Mouse (Mus musculus): ENCODE measurements around the gene Ncapd3. TPM values are rescaled to one million over a fixed set of nuclear protein-coding genes. Genes with fewer than 3 reads are reported as not detected.

Gene Ncapd3
- total and polyA plus RNA-seq, 3 experiments, result 29.9 to 39.2 (median 33.7) TPM

GRCm38 (mm10) chr9:27005231-27005630 is 24.7 kb upstream of the Ncapd3 start:
- Histone ChIP-seq H3K4me3 (replicated peaks in 1 of 3; ENCODE audit: low read depth in 2 of 3, low read length in 2 of 3, poor library complexity in 1 of 3) (no peak overlapping the region), H3K9me3 (replicated peaks; ENCODE audit: low read length) (no peaks in the 10 kb centered on the region), H3K27me3 (replicated peaks) (no peaks in the 10 kb centered on the region), H3K79me2 (replicated peaks; ENCODE audit: control insufficient read depth, extremely low read depth, insufficient read depth, poor library complexity, severe bottlenecking) (peaks cover 17% of the 10 kb centered on the region), H3K4me1 (ENCODE audit: control insufficient read depth in 1 of 2, insufficient read depth in 2 of 2) (peaks cover 0 to 15% of the 10 kb centered on the region in 2 experiments; a peak in 2 of 4 replicates), H3K9ac (ENCODE audit: insufficient read depth, low read depth) (no peak overlapping the region), H3K36me3 (replicated peaks in 1 of 2; ENCODE audit: control insufficient read depth in 1 of 2, insufficient read depth in 1 of 2, low read length in 1 of 2) (peaks cover 64 to 83% of the 10 kb centered on the region in 2 experiments), H3K27ac (ENCODE audit: insufficient read depth, low read depth) (no peak overlapping the region), H3K4me2 (ENCODE audit: insufficient read depth, low read depth, poor library complexity, severe bottlenecking) (no peak overlapping the region)
- in situ Hi-C loops (cut with MboI; ENCODE audit: low pct_ligation_motif_present, low pct_unique_long_range_greater_than_20kb, low sequenced_read_pairs) (no loop called here), dilution Hi-C loops (cut with MboI; ENCODE audit: extremely low pct_ligation_motif_present, extremely low pct_unique_long_range_greater_than_20kb, low sequenced_read_pairs) (no loop called here)
- DNase-seq (ENCODE audit: extremely low read depth), result no peak
- no peak for TF ChIP-seq HCFC1 (IDR thresholded peaks at IDR 0.05; ENCODE audit: low read depth, low read length)
- TF ChIP-seq ZKSCAN1 (IDR thresholded peaks at IDR 0.05; ENCODE audit: borderline replicate concordance, low read depth, low read length), result no peak
- no peak for TF ChIP-seq NELFE (IDR thresholded peaks at IDR 0.05; ENCODE audit: low read depth, low read length)
- no peak for TF ChIP-seq ETS1 (conservative IDR thresholded peaks at IDR 0.05; ENCODE audit: low read depth, low read length)
- TF ChIP-seq NRF1 (IDR thresholded peaks at IDR 0.05; ENCODE audit: low read depth, low read length), result no peak
- TF ChIP-seq SIN3A (IDR thresholded peaks at IDR 0.05; ENCODE audit: low read length), result no peak
- TF ChIP-seq USF2 (conservative IDR thresholded peaks at IDR 0.05; ENCODE audit: low read depth, low read length), result no peak
- TF ChIP-seq TBP (conservative IDR thresholded peaks at IDR 0.05; ENCODE audit: low read depth, low read length), result no peak
- TF ChIP-seq USF1 (IDR thresholded peaks at IDR 0.05; ENCODE audit: low read depth, low read length), result no peak
- TF ChIP-seq POLR2A (IDR thresholded peaks at IDR 0.05; ENCODE audit: low read depth, low read length), result no peak
- no peak for TF ChIP-seq ELF1 (IDR thresholded peaks at IDR 0.05; ENCODE audit: low read depth, low read length)
- no peak for TF ChIP-seq ZNF384 (IDR thresholded peaks at IDR 0.05; ENCODE audit: low read depth, low read length)
- no peak for TF ChIP-seq MAFK (IDR thresholded peaks at IDR 0.05; ENCODE audit: insufficient replicate concordance, low read length)
- TF ChIP-seq MAX (IDR thresholded peaks at IDR 0.05; ENCODE audit: low read length), result no peak
- no peak for TF ChIP-seq MYC (IDR thresholded peaks at IDR 0.05; ENCODE audit: low read depth, low read length)
- TF ChIP-seq CHD1 (IDR thresholded peaks at IDR 0.05; ENCODE audit: low read depth, low read length), result no peak
- TF ChIP-seq GABPA (IDR thresholded peaks at IDR 0.05; ENCODE audit: insufficient replicate concordance, low read depth, low read length), result no peak

DNA sequence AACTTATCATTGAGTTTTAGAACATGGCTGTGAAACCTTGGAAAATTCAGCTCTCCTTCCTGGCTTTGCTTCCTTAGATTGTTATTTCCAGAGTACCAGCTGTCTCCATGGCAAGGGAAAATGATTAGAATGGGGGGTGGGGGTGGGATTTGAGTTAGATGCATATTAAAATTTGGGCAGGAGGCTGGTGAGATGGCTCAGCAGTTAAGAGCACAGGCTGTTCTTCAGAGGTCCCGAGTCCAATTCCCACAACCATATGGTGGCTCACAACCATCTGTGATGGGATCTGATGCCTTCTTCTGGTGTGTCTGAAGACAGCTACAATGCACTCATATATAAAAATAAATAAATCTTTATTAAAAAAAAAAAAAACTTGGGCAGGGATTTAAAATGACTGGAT is 24.0 kb upstream of the Ncapd3 start:
- Histone ChIP-seq H3K27me3 (replicated peaks) (no peaks in the 10 kb centered on the region), H3K9ac (ENCODE audit: insufficient read depth, low read depth) (no peak overlapping the region), H3K4me3 (replicated peaks in 1 of 3; ENCODE audit: low read depth in 2 of 3, low read length in 2 of 3, poor library complexity in 1 of 3) (no peak overlapping the region), H3K4me2 (ENCODE audit: insufficient read depth, low read depth, poor library complexity, severe bottlenecking) (no peak overlapping the region), H3K9me3 (replicated peaks; ENCODE audit: low read length) (no peaks in the 10 kb centered on the region), H3K79me2 (replicated peaks; ENCODE audit: control insufficient read depth, extremely low read depth, insufficient read depth, poor library complexity, severe bottlenecking) (peaks cover 10% of the 10 kb centered on the region), H3K27ac (ENCODE audit: insufficient read depth, low read depth) (no peak overlapping the region), H3K36me3 (replicated peaks in 1 of 2; ENCODE audit: control insufficient read depth in 1 of 2, insufficient read depth in 1 of 2, low read length in 1 of 2) (peaks cover 68 to 87% of the 10 kb centered on the region in 2 experiments), H3K4me1 (ENCODE audit: control insufficient read depth in 1 of 2, insufficient read depth in 2 of 2) (peaks cover 0 to 10% of the 10 kb centered on the region in 2 experiments; a peak in 2 of 4 replicates)
- dilution Hi-C loops (cut with MboI; ENCODE audit: extremely low pct_ligation_motif_present, extremely low pct_unique_long_range_greater_than_20kb, low sequenced_read_pairs), result no loop called here
- no peak for TF ChIP-seq KAT2A (IDR thresholded peaks at IDR 0.05; ENCODE audit: insufficient replicate concordance, low read length)
- no peak for TF ChIP-seq MAX (IDR thresholded peaks at IDR 0.05; ENCODE audit: low read length)
- no peak for TF ChIP-seq MAFK (IDR thresholded peaks at IDR 0.05; ENCODE audit: insufficient replicate concordance, low read length)
- no peak for TF ChIP-seq USF2 (conservative IDR thresholded peaks at IDR 0.05; ENCODE audit: low read depth, low read length)
- TF ChIP-seq CHD2 (IDR thresholded peaks at IDR 0.05; ENCODE audit: low read length), result no peak
- no peak for TF ChIP-seq ETS1 (conservative IDR thresholded peaks at IDR 0.05; ENCODE audit: low read depth, low read length)
- no peak for TF ChIP-seq BHLHE40 (IDR thresholded peaks at IDR 0.05; ENCODE audit: low read depth, low read length)
- no peak for TF ChIP-seq ZC3H11A (IDR thresholded peaks at IDR 0.05; ENCODE audit: low read depth, low read length)
- no peak for TF ChIP-seq CHD1 (IDR thresholded peaks at IDR 0.05; ENCODE audit: low read depth, low read length)
- TF ChIP-seq POLR2AphosphoS2 (IDR thresholded peaks at IDR 0.05; ENCODE audit: low read depth, low read length), result no peak
- no peak for TF ChIP-seq GABPA (IDR thresholded peaks at IDR 0.05; ENCODE audit: insufficient replicate concordance, low read depth, low read length)
- TF ChIP-seq NRF1 (IDR thresholded peaks at IDR 0.05; ENCODE audit: low read depth, low read length), result no peak
- TF ChIP-seq SMC3 (IDR thresholded peaks at IDR 0.05; ENCODE audit: low read depth, low read length), result no peak
- no peak for DNase-seq (ENCODE audit: extremely low read depth)
- in situ Hi-C loops (cut with MboI; ENCODE audit: low pct_ligation_motif_present, low pct_unique_long_range_greater_than_20kb, low sequenced_read_pairs), result no loop called here
